Mouse (Mus musculus) CH12.LX (cell line): ENCODE measurements at regions not wholly inside any gene's neighbourhood (a gene's known extent, or its start where the extent isn't known, plus 50 kb on each side); places are given as distances from the start of the nearest gene placed in this dataset.

Experiments used
- DNase-seq: peaks from one replicate; pipeline ENCODE4 v3.0.0-alpha.2; 2013; ENCODE audit errors: extremely low read depth
- H3K27ac ChIP-seq: 2 replicates; pipeline ENCODE4 v1.5.1; 2012; ENCODE audit warnings: low read depth, mild to moderate bottlenecking, control low read depth, moderate library complexity; ENCODE audit not compliant: insufficient read depth
- H3K27me3 ChIP-seq: replicated peaks from 2 replicates; pipeline ENCODE3; 2012; ENCODE audit warnings: inconsistent platforms
- H3K36me3 ChIP-seq, 2 experiments: replicated peaks in 1 of 2; 2 replicates each; pipeline versions ENCODE3 to v1.6.1; 2012; ENCODE audit warnings: inconsistent platforms in 1 of 2, low read length in 1 of 2, mild to moderate bottlenecking in 1 of 2, mixed read lengths in 1 of 2, moderate library complexity in 1 of 2; ENCODE audit not compliant: control insufficient read depth in 1 of 2, insufficient read depth in 1 of 2
- H3K4me1 ChIP-seq, 2 experiments: 2 replicates each; pipeline ENCODE4 v1.6.1; 2012; ENCODE audit warnings: inconsistent platforms in 1 of 2, moderate library complexity in 1 of 2; ENCODE audit not compliant: insufficient read depth in 2 of 2, control insufficient read depth in 1 of 2
- H3K4me2 ChIP-seq: 2 replicates; pipeline ENCODE4 v1.6.1; 2012; ENCODE audit warnings: low read depth, mild to moderate bottlenecking, control low read depth; ENCODE audit not compliant: poor library complexity, insufficient read depth, severe bottlenecking
- H3K4me3 ChIP-seq, 3 experiments: fragments of 150-350 bp in 1 of 3; sonication (generic) in 1 of 3; replicated peaks in 1 of 3; 2 replicates each; pipeline versions ENCODE3 to v1.5.1; 2011 to 2012; ENCODE audit warnings: low read depth in 2 of 3, low read length in 2 of 3, mild to moderate bottlenecking in 2 of 3, moderate library complexity in 2 of 3, control low read depth in 1 of 3, improper control_type of control experiment in 1 of 3, inconsistent platforms in 1 of 3, mixed read lengths in 1 of 3; ENCODE audit not compliant: poor library complexity in 1 of 3
- H3K79me2 ChIP-seq: replicated peaks from 2 replicates; pipeline ENCODE4 v1.6.1; 2012; ENCODE audit warnings: mild to moderate bottlenecking, moderate library complexity; ENCODE audit not compliant: control insufficient read depth, poor library complexity, insufficient read depth, severe bottlenecking; ENCODE audit errors: extremely low read depth
- H3K9ac ChIP-seq: 2 replicates; pipeline ENCODE4 v1.6.1; 2012; ENCODE audit warnings: low read depth, mild to moderate bottlenecking, control low read depth, moderate library complexity; ENCODE audit not compliant: insufficient read depth
- H3K9me3 ChIP-seq: replicated peaks from 2 replicates; pipeline ENCODE3; 2012; ENCODE audit warnings: low read length, inconsistent platforms, mixed read lengths
- BHLHE40 ChIP-seq: IDR thresholded peaks from 2 replicates; pipeline ENCODE4 v1.6.1; 2011; ENCODE audit warnings: mild to moderate bottlenecking, low read depth, low read length, improper control_type of control experiment
- CHD1 ChIP-seq: IDR thresholded peaks from 2 replicates; pipeline ENCODE4 v1.6.1; 2012; ENCODE audit warnings: low read depth, low read length, improper control_type of control experiment, inconsistent platforms
- ELF1 ChIP-seq: IDR thresholded peaks from 2 replicates; pipeline ENCODE4 v1.6.1; 2014; ENCODE audit warnings: low read depth, mild to moderate bottlenecking, inconsistent platforms, low read length, improper control_type of control experiment
- ETS1 ChIP-seq: conservative IDR thresholded peaks from 2 replicates; pipeline ENCODE4 v1.6.1; 2012; ENCODE audit warnings: low read depth, mild to moderate bottlenecking, inconsistent platforms, low read length, improper control_type of control experiment, moderate library complexity
- GABPA ChIP-seq: IDR thresholded peaks from 2 replicates; pipeline ENCODE4 v1.6.1; 2012; ENCODE audit warnings: low read depth, low read length, improper control_type of control experiment, inconsistent platforms; ENCODE audit not compliant: insufficient replicate concordance
- HCFC1 ChIP-seq: IDR thresholded peaks from 2 replicates; pipeline ENCODE4 v1.6.1; 2012; ENCODE audit warnings: low read depth, mild to moderate bottlenecking, inconsistent platforms, low read length, improper control_type of control experiment
- JUN ChIP-seq: IDR thresholded peaks from 2 replicates; pipeline ENCODE4 v1.6.1; 2011; ENCODE audit warnings: low read depth, mild to moderate bottlenecking, low read length, improper control_type of control experiment, moderate library complexity; ENCODE audit not compliant: insufficient read depth
- JUND ChIP-seq: conservative IDR thresholded peaks from 2 replicates; pipeline ENCODE4 v1.6.1; 2011; ENCODE audit warnings: low read depth, low read length, improper control_type of control experiment
- KAT2A ChIP-seq: IDR thresholded peaks from 2 replicates; pipeline ENCODE4 v1.6.1; 2012; ENCODE audit warnings: low read length, improper control_type of control experiment, inconsistent platforms; ENCODE audit not compliant: insufficient replicate concordance
- MAFK ChIP-seq: IDR thresholded peaks from 2 replicates; pipeline ENCODE4 v1.6.1; 2011; ENCODE audit warnings: low read length, improper control_type of control experiment; ENCODE audit not compliant: insufficient replicate concordance
- MAX ChIP-seq: IDR thresholded peaks from 2 replicates; pipeline ENCODE4 v1.6.1; 2011; ENCODE audit warnings: low read length, improper control_type of control experiment
- MYC ChIP-seq: IDR thresholded peaks from 2 replicates; pipeline ENCODE4 v1.6.1; 2011; ENCODE audit warnings: low read depth, mild to moderate bottlenecking, improper control_type of control experiment, low read length
- NELFE ChIP-seq: IDR thresholded peaks from 2 replicates; pipeline ENCODE4 v1.6.1; 2011; ENCODE audit warnings: low read depth, low read length, improper control_type of control experiment
- NRF1 ChIP-seq: IDR thresholded peaks from 2 replicates; pipeline ENCODE4 v1.6.1; 2014; ENCODE audit warnings: low read depth, mild to moderate bottlenecking, inconsistent platforms, low read length, improper control_type of control experiment, moderate library complexity
- PAX5 ChIP-seq: IDR thresholded peaks from 2 replicates; pipeline ENCODE4 v1.6.1; 2012; ENCODE audit warnings: low read length, inconsistent platforms, mixed read lengths
- POLR2A ChIP-seq: IDR thresholded peaks from 2 replicates; pipeline ENCODE4 v1.6.1; 2011; ENCODE audit warnings: low read depth, mild to moderate bottlenecking, improper control_type of control experiment, low read length
- POLR2AphosphoS2 ChIP-seq: IDR thresholded peaks from 2 replicates; pipeline ENCODE4 v1.6.1; 2011; ENCODE audit warnings: low read depth, low read length, improper control_type of control experiment
- SIN3A ChIP-seq: IDR thresholded peaks from 2 replicates; pipeline ENCODE4 v1.6.1; 2012; ENCODE audit warnings: low read length, improper control_type of control experiment, inconsistent platforms
- TBP ChIP-seq: conservative IDR thresholded peaks from 2 replicates; pipeline ENCODE4 v1.6.1; 2011; ENCODE audit warnings: low read depth, low read length, improper control_type of control experiment
- TCF12 ChIP-seq: IDR thresholded peaks from 2 replicates; pipeline ENCODE4 v1.6.1; 2014; ENCODE audit warnings: low read depth, mild to moderate bottlenecking, inconsistent platforms, low read length, improper control_type of control experiment
- UBTF ChIP-seq: IDR thresholded peaks from 2 replicates; pipeline ENCODE4 v1.6.1; 2012; ENCODE audit warnings: low read depth, mild to moderate bottlenecking, inconsistent platforms, low read length, improper control_type of control experiment, moderate library complexity
- USF1 ChIP-seq: IDR thresholded peaks from 2 replicates; pipeline ENCODE4 v1.6.1; 2014; ENCODE audit warnings: low read depth, mild to moderate bottlenecking, inconsistent platforms, low read length, improper control_type of control experiment
- USF2 ChIP-seq: conservative IDR thresholded peaks from 2 replicates; pipeline ENCODE4 v1.6.1; 2011; ENCODE audit warnings: low read depth, low read length, improper control_type of control experiment
- ZC3H11A ChIP-seq: IDR thresholded peaks from 2 replicates; pipeline ENCODE4 v1.6.1; 2012; ENCODE audit warnings: low read depth, mild to moderate bottlenecking, inconsistent platforms, low read length, improper control_type of control experiment
- ZKSCAN1 ChIP-seq: IDR thresholded peaks from 2 replicates; pipeline ENCODE4 v1.6.1; 2012; ENCODE audit warnings: low read depth, inconsistent platforms, low read length, improper control_type of control experiment, borderline replicate concordance
- ZNF384 ChIP-seq: IDR thresholded peaks from 2 replicates; pipeline ENCODE4 v1.6.1; 2012; ENCODE audit warnings: low read depth, low read length, improper control_type of control experiment, inconsistent platforms
- dilution Hi-C: fragments of 300-500 bp; cut with MboI; formaldehyde crosslinking; loops from 2 replicates; pipeline ENCODE4 v1.14.3; 2020; ENCODE audit warnings: low sequenced_read_pairs; ENCODE audit not compliant: extremely low pct_unique_long_range_greater_than_20kb, extremely low pct_ligation_motif_present
- in situ Hi-C: fragments of 300-500 bp; cut with MboI; formaldehyde crosslinking; loops from 3 replicates; pipeline ENCODE4 v1.14.3; 2019; ENCODE audit warnings: low sequenced_read_pairs, low pct_ligation_motif_present, low pct_unique_long_range_greater_than_20kb, mixed read lengths

DNA sequence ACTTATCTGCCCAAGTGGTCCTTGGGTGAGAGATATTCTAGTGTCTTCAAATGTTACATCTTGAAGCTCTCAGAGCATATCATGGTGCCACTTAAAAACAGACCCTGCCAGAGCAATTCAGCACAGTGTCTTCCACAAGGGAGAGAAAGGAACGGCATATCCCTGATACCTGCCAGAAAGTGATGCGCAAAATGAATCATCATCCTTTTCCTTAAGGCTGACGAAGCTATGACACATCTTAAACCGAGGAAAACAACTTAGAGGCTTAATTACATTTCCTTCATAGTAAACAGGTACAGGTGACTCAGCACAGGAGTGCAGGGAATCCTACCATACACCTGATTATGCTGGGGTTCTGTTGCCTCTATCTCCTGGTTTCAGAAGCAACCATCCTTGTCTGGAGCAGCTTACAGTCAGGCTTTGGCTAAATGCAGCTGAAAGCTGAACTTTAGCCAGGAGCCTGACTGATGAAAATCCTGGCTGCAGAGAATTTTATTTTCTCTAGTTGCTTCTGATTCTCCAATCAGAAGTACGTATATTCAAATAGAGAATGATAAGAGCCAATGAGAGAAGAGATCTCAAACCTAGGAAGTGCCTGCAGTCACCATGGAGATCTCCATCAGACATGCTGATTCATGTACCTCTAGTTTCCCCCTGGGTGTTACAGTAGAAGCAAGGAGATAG, 556.1 kb upstream of the Ndn start:
- no peak overlapping the region for H3K27ac ChIP-seq
- H3K4me3 ChIP-seq, result no peak overlapping the region
- no peak for DNase-seq
- H3K4me1 ChIP-seq, result no peaks in the 10 kb centered on the region
- H3K79me2 ChIP-seq, result no peaks in the 10 kb centered on the region
- no peak for TF ChIP-seq KAT2A
- TF ChIP-seq USF2, result no peak
- TF ChIP-seq MAFK, result no peak
- TF ChIP-seq JUN, result no peak
- no peak for TF ChIP-seq PAX5
- no peak for TF ChIP-seq POLR2A
- no peak for TF ChIP-seq CHD1
- no peak for TF ChIP-seq MYC
- no peak for TF ChIP-seq HCFC1
- no peak for TF ChIP-seq ZC3H11A
- no peak for TF ChIP-seq NELFE
- TF ChIP-seq USF1, result no peak
- no peak for TF ChIP-seq MAX
- no peak for TF ChIP-seq UBTF
- TF ChIP-seq TCF12, result no peak
- TF ChIP-seq ELF1, result no peak
- TF ChIP-seq ZNF384, result no peak
- no peak for TF ChIP-seq JUND
- no peak for TF ChIP-seq SIN3A
- TF ChIP-seq, all 38 proteins: peak for 0
- dilution Hi-C loops (no loop called here), in situ Hi-C loops (no loop called here)
- Histone ChIP-seq H3K4me2 (no peak overlapping the region), H3K36me3 (no peaks in the 10 kb centered on the region), H3K9me3 (peaks cover 18% of the 10 kb centered on the region), H3K27me3 (no peaks in the 10 kb centered on the region), H3K9ac (no peak overlapping the region)

DNA sequence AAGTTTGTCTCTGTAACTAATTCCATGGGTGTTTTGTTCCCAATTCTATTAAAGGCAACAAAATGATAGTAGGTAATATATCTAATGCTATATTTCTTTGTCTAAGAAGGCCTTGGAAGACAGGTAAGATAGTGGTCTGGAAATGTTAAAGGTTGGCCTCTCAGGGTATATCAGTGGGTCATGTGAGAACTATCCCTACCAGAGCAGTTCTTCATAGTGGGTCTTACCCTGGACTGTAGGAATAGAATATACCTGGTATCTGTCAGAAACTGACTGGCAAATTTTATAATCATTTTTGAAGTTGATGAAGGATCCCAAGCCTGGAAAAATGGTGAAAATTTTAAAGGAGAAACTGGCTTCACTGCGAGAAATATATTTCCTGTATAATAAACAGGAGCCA, 509.5 kb upstream of the Ndn start:
- H3K9ac ChIP-seq, result no peak overlapping the region
- TF ChIP-seq ZKSCAN1, result no peak
- no peak for TF ChIP-seq ETS1
- TF ChIP-seq NRF1, result no peak
- no peak for TF ChIP-seq KAT2A
- TF ChIP-seq BHLHE40, result no peak
- TF ChIP-seq SIN3A, result no peak
- no peak for TF ChIP-seq NELFE
- TF ChIP-seq ELF1, result no peak
- TF ChIP-seq UBTF, result no peak
- TF ChIP-seq POLR2A, result no peak
- no peak for TF ChIP-seq ZNF384
- no peak for TF ChIP-seq TBP
- TF ChIP-seq GABPA, result no peak
- TF ChIP-seq POLR2AphosphoS2, result no peak
- no peak for TF ChIP-seq MYC
- no peaks in the 10 kb centered on the region for H3K4me1 ChIP-seq
- no peak overlapping the region for H3K27ac ChIP-seq
- dilution Hi-C loops, result no loop called here
- H3K27me3 ChIP-seq, result no peaks in the 10 kb centered on the region
- DNase-seq, result no peak
- H3K79me2 ChIP-seq, result no peaks in the 10 kb centered on the region
- in situ Hi-C loops, result no loop called here
- H3K36me3 ChIP-seq, result no peaks in the 10 kb centered on the region
- peaks cover 8% of the 10 kb centered on the region for H3K9me3 ChIP-seq
- H3K4me3 ChIP-seq, result no peak overlapping the region
- no peak overlapping the region for H3K4me2 ChIP-seq
